Mouse (Mus musculus): ENCODE results near the gene Olfr1359.
A peak's percentile ranks its signal among the peaks of the same experiment; 100 is the strongest.
"Not testable (repeated sequence)": the region's sequence is repeated elsewhere in the genome, so short reads cannot be mapped to it uniquely, and the experiment has no call there.

Olfr1359 gene

DNA sequence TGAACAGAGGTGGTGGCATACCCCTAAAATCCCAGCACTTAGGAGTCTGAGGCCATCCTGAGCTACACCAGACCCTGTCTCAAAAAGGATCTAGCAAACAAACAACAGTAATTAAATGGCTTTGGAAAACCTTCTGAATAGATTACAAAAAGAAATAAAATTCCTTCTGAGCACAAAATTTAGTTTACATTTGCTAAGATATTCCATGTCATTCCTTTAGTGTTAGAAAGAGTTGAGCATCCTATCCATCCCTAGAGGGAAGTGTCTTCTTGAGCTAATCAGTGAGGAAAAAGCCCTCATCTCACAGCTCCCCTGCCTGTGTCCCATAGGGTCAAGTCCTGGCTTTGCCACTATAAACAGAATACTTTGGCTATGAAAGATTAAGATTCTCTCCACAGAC lies at the start of gene Olfr1359:
TSS of gene Olfr1359 (plus strand) at position 301 of the 400 bp plus-strand sequence.
- no peak for DNase-seq (ENCODE audit: low read depth, low spot score)
- Histone ChIP-seq H3K36me3 (ENCODE audit: control insufficient read depth, insufficient read depth, low read length, poor library complexity, severe bottlenecking) (no peaks in the 10 kb centered on the region), H3K27me3 (ENCODE audit: control insufficient read depth, insufficient read depth, low read length, poor library complexity, severe bottlenecking) (no peaks in the 10 kb centered on the region)

DNA sequence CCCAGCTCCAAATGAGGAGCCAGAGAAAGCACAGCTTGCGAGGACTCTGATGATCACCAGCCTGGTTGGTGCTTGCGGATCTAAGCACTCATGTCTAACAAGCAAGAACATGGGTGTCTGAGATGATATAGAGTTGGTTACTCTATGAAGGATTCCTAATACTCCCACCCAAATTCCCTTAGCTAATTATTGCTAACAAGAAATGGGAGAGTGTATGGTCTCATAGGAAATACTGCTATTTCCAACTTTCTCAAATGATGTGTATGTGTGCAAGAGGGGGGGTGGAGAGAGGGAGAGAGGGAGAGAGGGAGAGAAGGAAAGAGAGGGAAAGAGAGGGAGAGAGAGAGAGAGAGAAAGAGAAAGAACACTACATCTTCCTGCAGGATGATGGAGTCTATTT lies 34.6 kb upstream of the Olfr1359 start, which contains the start of gene Olfr1361:
TSS of gene Olfr1361 (minus strand) at position 101 of the 400 bp plus-strand sequence.
- Histone ChIP-seq H3K36me3 (ENCODE audit: control insufficient read depth, insufficient read depth, low read length, poor library complexity, severe bottlenecking) (no peaks in the 10 kb centered on the region), H3K27me3 (ENCODE audit: control insufficient read depth, insufficient read depth, low read length, poor library complexity, severe bottlenecking) (no peaks in the 10 kb centered on the region)
- DNase-seq (ENCODE audit: low read depth, low spot score) = no peak

DNA sequence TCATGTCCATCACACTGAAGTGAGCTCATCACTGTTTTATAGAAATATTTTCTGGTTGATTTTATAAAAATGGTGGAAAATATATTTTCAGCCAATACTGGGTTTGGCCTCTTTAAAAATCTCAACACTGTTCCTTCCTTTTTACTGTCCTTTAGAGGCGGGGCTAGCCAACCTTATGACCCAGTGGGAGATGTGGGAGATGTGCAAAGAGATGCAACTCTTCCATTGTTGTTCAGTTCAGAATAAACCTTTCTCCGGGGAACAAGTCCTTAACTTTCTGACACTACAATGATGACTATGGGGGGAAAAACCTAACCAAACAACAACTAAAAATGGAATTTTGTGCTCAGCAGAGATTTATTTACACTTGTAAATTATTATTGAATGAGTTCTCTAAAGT lies 20.6 kb upstream of the Olfr1359 start, which contains the start of gene Olfr1360:
TSS of gene Olfr1360 (minus strand) at position 101 of the 400 bp plus-strand sequence.
- no peak for DNase-seq (ENCODE audit: low read depth, low spot score)
- H3K27me3 ChIP-seq (ENCODE audit: control insufficient read depth, insufficient read depth, low read length, poor library complexity, severe bottlenecking) = no peaks in the 10 kb centered on the region
- no peaks in the 10 kb centered on the region for H3K36me3 ChIP-seq (ENCODE audit: control insufficient read depth, insufficient read depth, low read length, poor library complexity, severe bottlenecking)

DNA sequence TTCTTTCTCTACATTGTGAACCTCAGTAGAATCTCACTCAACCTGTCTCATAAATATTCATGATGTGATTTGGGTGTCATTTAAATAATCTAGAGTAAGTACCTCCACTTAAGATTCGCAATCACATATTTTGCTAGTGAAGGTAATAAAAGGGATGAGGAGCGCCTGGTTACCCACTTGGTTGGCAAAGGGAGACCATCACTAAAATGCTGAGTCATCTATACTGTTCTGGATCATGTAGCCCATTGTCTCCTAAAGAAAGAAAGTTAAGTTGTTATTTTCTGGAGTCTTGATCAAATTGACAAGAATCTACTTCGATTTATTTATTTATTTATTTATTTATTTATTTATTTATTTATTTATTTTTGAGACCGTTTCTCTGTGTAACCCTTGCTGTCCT lies 8.8 kb downstream of the Olfr1359 start:
- no peaks in the 10 kb centered on the region for H3K36me3 ChIP-seq (ENCODE audit: control insufficient read depth, insufficient read depth, low read length, poor library complexity, severe bottlenecking)
- no peak for DNase-seq (ENCODE audit: low read depth, low spot score)
- no peaks in the 10 kb centered on the region for H3K27me3 ChIP-seq (ENCODE audit: control insufficient read depth, insufficient read depth, low read length, poor library complexity, severe bottlenecking)

DNA sequence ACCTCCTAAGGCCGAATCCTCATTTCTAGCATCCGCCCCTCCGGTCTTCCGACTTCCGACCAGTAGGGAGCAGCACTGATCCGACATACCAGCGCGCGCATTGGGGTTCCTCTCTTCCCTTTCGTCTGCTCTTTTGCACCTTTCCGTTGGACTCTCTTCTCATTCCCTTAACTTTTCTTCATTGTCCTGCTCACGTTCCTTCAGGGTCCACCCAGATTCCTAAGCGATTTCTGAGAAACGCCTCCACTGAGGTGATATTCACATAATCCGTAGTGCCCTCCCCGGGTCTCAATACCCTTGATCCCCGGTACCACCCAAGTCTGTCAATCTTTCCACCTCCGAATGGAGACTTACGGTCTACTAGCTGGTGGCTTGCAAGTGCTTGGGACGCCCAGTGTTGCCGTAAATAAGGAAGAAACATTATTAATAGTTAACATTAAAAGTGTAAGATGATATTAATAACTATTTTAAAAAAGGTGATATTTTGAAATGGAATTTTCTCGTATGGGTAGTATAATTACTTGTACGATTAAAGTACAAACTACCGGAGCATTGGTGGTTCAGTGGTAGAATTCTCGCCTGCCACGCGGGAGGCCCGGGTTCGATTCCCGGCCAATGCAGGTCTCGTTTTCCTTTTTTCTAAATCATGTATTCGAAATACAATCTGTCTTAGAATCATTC lies 12.3 kb downstream of the Olfr1359 start:
- H3K36me3 ChIP-seq (ENCODE audit: control insufficient read depth, insufficient read depth, low read length, poor library complexity, severe bottlenecking) = no peaks in the 10 kb centered on the region
- peak; percentile 91 for DNase-seq (ENCODE audit: low read depth, low spot score)
- no peaks in the 10 kb centered on the region for H3K27me3 ChIP-seq (ENCODE audit: control insufficient read depth, insufficient read depth, low read length, poor library complexity, severe bottlenecking)

DNA sequence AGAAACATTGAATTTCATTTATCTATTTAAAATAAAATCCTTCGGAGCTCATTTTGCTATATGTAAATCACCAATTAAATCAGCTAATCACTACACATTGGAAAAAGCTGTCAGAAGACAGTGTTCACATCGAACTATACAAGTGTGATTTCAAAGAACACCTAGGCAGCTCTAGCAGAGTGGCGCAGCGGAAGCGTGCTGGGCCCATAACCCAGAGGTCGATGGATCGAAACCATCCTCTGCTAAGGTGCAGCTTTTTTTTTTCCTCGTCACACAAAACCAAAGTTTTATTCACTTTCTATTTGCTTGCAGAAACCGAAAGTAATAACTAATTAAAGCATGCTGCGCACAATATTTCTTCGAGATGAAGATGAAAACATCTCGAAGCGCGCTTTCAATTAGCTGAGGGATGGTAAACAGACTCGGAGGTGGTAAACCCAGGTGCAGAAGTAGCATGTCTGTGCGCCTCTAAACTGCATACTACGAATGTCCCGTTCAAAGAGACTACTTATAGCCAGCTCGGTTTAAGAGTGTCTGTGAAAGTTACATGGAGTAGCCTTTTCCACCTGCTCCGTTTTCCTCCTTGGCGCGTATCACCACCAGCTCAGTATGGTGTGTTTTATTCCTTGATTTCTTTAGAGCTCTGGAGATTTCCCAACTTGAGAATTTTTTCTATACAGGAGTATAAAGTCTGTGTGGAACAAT lies 13.1 kb downstream of the Olfr1359 start:
- peak; percentile 93 for DNase-seq (ENCODE audit: low read depth, low spot score)
- H3K36me3 ChIP-seq (ENCODE audit: control insufficient read depth, insufficient read depth, low read length, poor library complexity, severe bottlenecking) = no peaks in the 10 kb centered on the region

DNA sequence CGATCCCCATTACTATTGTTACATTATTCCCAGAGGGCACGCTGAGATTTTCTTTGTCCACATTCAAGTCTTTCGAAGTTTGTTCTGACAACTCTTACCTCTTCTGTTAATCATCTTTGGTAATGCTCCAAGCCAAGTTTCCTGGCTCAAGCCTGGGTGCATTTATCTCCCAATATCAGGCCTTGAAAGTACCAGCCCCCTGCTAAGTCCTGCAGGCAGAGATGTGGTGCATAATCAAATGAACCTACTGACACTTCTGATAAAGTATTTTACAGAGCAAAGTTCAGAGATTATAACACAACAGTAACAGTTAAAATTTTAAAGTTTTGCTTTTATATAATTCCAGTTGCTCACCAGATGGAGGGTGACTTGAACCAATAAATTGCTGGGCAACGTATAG lies 13.8 kb downstream of the Olfr1359 start:
- no peak for DNase-seq (ENCODE audit: low read depth, low spot score)
- Histone ChIP-seq H3K27me3 (ENCODE audit: control insufficient read depth, insufficient read depth, low read length, poor library complexity, severe bottlenecking) (no peaks in the 10 kb centered on the region), H3K36me3 (ENCODE audit: control insufficient read depth, insufficient read depth, low read length, poor library complexity, severe bottlenecking) (no peaks in the 10 kb centered on the region)

More for the DNA sequence above, 13.1 kb downstream of the Olfr1359 start:
- H3K27me3 ChIP-seq (ENCODE audit: control insufficient read depth, insufficient read depth, low read length, poor library complexity, severe bottlenecking) = no peaks in the 10 kb centered on the region

DNA sequence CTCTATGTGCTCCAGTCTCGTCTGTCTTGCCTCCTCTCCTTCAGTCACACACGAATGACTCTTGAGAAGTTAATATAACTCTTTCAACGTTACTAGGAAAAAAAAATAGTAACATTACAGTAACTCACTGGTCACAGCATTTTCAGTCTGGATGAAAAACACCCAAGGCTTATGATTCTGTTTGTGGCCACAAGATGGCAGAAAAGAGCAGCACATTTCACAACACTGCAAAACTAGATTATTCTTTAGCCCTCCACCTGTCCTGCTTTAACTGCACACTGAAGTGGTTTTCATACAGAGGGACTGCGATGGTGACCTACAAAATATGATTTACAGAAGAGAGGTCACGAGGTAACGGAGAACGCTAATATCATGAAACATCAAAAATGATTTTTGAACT lies 16.8 kb downstream of the Olfr1359 start:
- H3K27me3 ChIP-seq (ENCODE audit: control insufficient read depth, insufficient read depth, low read length, poor library complexity, severe bottlenecking) = no peaks in the 10 kb centered on the region
- H3K36me3 ChIP-seq (ENCODE audit: control insufficient read depth, insufficient read depth, low read length, poor library complexity, severe bottlenecking) = no peaks in the 10 kb centered on the region
- peak; percentile 89 for DNase-seq (ENCODE audit: low read depth, low spot score)

DNA sequence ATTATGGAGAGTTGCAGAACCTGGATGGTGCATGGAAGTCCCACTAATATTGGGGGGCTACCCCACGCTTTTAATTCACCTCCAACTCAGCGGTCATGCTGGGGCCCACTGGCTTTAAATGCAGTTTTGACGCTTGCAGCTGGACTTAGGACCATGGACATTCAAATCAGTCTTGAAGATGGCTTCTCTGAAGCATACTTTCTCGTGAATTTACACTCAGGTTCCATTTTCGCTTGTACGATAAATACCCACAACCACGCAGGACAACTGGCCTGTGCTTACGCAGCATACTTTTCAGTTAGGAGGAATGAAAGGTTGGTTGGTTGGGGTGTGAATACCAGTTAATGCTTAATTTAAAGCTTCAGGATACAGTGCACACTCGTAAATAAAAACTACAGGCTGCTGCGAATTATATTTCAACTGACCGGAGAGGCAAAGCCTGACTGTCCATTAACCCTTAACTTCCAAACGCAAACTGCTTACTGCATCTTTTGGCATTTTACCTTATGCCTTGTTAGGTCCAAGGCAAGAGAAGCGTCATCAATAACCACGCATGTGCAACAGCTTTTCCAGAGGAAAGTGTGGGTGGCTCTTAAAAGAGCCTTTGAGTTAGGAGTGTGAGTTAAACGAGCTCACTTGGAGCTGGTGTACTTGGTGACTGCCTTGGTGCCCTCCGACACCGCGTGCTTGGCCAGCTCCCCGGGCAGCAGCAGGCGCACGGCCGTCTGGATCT lies 17.4 kb downstream of the Olfr1359 start:
- H3K27me3 ChIP-seq (ENCODE audit: control insufficient read depth, insufficient read depth, low read length, poor library complexity, severe bottlenecking) = no peaks in the 10 kb centered on the region
- peak; percentile 27 for DNase-seq (ENCODE audit: low read depth, low spot score)
- no peaks in the 10 kb centered on the region for H3K36me3 ChIP-seq (ENCODE audit: control insufficient read depth, insufficient read depth, low read length, poor library complexity, severe bottlenecking)

DNA sequence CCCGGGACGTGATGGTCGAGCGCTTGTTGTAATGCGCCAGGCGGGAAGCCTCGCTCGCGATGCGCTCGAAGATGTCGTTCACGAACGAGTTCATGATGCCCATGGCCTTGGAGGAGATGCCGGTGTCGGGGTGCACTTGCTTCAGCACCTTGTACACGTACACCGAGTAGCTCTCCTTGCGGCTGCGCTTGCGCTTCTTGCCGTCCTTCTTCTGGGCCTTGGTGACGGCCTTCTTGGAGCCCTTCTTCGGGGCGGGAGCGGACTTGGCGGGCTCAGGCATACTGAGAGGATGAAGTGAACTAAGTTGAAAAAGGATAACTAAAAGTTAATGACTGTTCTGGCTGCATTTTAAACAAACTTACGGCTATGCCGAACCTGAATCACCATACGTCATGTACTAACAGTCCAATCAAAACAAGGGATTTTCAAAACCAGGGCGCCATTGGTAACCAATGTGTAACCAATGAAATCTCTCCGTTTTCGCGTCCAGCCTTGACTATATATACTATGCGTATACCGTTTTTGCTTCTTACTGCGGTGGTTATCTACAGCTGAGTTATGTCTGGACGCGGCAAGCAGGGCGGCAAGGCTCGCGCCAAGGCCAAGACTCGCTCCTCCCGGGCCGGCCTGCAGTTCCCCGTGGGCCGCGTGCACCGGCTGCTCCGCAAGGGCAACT lies 18.1 kb downstream of the Olfr1359 start, which contains the start of the genes Hist1h2bl and Hist1h2ai:
TSS of gene Hist1h2bl (minus strand) at position 280 of the 676 bp plus-strand sequence.
TSS of gene Hist1h2ai (plus strand) at position 559 of the 676 bp plus-strand sequence.
- not testable (repeated sequence) for H3K36me3 ChIP-seq (ENCODE audit: control insufficient read depth, insufficient read depth, low read length, poor library complexity, severe bottlenecking); H3K27me3 ChIP-seq (ENCODE audit: control insufficient read depth, insufficient read depth, low read length, poor library complexity, severe bottlenecking)
- peak; percentile 95 for DNase-seq (ENCODE audit: low read depth, low spot score)

DNA sequence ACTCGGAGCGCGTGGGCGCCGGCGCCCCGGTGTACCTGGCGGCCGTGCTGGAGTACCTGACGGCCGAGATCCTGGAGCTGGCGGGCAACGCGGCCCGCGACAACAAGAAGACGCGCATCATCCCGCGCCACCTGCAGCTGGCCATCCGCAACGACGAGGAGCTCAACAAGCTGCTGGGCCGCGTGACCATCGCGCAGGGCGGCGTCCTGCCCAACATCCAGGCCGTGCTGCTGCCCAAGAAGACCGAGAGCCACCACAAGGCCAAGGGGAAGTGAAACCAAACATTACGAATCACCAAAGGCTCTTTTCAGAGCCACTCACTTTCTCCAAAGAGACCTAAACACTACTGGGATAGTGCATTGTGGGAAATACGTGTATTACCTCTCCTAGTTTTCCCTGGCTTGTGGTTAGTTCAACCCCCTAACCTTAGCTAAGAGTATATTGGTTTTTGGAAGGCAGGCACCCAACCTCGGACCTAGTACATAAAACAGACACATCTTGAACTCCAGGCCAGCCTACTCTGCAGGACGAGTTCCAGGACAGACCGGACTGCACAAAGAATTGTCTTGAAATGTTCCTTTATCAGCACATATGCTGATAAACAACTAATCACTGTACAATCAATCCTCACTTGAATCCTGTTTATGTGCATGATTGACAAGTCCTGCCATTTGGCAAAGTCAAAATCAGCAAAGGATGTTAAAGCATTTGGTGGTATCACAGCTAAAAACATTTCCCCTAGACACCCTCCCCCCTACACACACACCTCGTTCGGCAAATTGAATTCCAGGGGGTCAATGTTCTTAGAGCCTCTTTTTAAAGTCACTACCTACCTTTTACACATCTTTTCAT lies 18.9 kb downstream of the Olfr1359 start:
- not testable (repeated sequence) for H3K36me3 ChIP-seq (ENCODE audit: control insufficient read depth, insufficient read depth, low read length, poor library complexity, severe bottlenecking); H3K27me3 ChIP-seq (ENCODE audit: control insufficient read depth, insufficient read depth, low read length, poor library complexity, severe bottlenecking)
- DNase-seq (ENCODE audit: low read depth, low spot score) = peak; percentile 79

DNA sequence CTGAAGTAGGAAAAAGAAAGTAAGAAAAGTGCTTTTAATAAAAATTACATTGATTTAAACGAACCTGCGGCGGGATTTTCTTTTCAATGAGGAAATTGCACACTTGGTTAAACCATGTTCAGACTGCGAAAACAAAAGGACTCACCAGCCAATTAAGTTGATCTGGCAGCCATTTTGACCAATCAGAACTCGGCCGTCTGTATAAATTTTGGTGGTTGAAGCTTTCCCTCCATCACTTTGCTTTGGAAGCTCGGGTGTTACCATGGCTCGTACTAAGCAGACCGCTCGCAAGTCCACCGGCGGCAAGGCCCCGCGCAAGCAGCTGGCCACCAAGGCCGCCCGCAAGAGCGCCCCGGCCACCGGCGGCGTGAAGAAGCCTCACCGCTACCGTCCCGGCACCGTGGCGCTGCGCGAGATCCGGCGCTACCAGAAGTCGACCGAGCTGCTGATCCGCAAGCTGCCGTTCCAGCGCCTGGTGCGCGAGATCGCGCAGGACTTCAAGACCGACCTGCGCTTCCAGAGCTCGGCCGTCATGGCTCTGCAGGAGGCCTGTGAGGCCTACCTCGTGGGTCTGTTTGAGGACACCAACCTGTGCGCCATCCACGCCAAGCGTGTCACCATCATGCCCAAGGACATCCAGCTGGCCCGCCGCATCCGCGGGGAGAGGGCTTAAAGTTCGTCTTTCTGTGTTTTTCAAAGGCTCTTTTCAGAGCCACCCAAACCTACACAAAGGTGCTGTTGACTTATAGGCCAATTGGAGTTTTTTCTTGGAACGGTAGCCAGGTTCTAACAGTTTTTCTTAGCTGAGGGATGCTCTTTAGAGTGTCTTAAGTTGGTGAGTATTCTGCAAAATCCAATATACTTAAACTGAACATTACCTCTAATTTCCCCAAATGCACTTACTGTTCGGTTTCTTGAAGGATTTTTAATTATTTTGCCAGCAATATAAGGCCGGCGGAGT lies 19.8 kb downstream of the Olfr1359 start, which contains the start of gene Hist1h3h:
TSS of gene Hist1h3h (plus strand) at position 263 of the 961 bp plus-strand sequence.
- peak; percentile 94 for DNase-seq (ENCODE audit: low read depth, low spot score)
- H3K36me3 ChIP-seq (ENCODE audit: control insufficient read depth, insufficient read depth, low read length, poor library complexity, severe bottlenecking); H3K27me3 ChIP-seq (ENCODE audit: control insufficient read depth, insufficient read depth, low read length, poor library complexity, severe bottlenecking): not testable (repeated sequence)

Measured in splenic B cell, adult 2 months (primary cell).